Mouse (Mus musculus) left cerebral cortex, adult 2 months (tissue): Measurements from ENCODE around the gene Brpf1. TPM values are rescaled to one million over a fixed set of nuclear protein-coding genes. Genes with fewer than 3 reads are reported as not detected.

Source experiments
- DNase-seq, 2 experiments: peaks; one replicate each; pipeline ENCODE4 v3.0.0; 2021 to 2022; ENCODE audit warnings: low spot score in 2 of 2, mixed read lengths in 1 of 2; ENCODE audit errors: extremely low spot score in 1 of 2
- H3K27ac ChIP-seq: fragments of 200-600 bp; 2 replicates; pipeline ENCODE4 v1.8.1; 2022
- H3K4me3 ChIP-seq: fragments of 200-600 bp; 2 replicates; pipeline ENCODE4 v1.8.1; 2022
- CTCF ChIP-seq: fragments of 200-600 bp; IDR thresholded peaks from 2 replicates; pipeline ENCODE4 v1.8.1; 2022; ENCODE audit warnings: antibody characterized with exemption, mild to moderate bottlenecking, moderate library complexity
- intact Hi-C: fragments of 180-260 bp; cut with DNase I; formaldehyde crosslinking; loops from one replicate; pipeline ENCODE4 v1.15.1; 2025
- long read RNA-seq, 2 experiments: library from polyadenylated mRNA; stranded (forward); transcript quantifications; one replicate each; pipeline ENCODE4 v2.0.0; 2021; ENCODE audit warnings: borderline mapping rate in 2 of 2
- total RNA-seq, 2 experiments: library from RNA; stranded (reverse); gene quantifications; 2 replicates each; pipeline ENCODE4 v1.2.3; 2021

Gene Brpf1
- 10 to 100 TPM; 31.0 to 32.9 TPM for total RNA-seq
- long read RNA-seq, experiment 1, full-length matches to known transcripts = 9 of 25 reads
- long read RNA-seq, experiment 1, partial matches to known transcripts = 3 of 25 reads
- long read RNA-seq, experiment 1, other reads (novel, unspliced or antisense) = 13 of 25 reads
- long read RNA-seq, experiment 2, full-length matches to known transcripts = 17 of 37 reads
- long read RNA-seq, experiment 2, partial matches to known transcripts = 10 of 37 reads
- long read RNA-seq, experiment 2, other reads (novel, unspliced or antisense) = 10 of 37 reads

DNA sequence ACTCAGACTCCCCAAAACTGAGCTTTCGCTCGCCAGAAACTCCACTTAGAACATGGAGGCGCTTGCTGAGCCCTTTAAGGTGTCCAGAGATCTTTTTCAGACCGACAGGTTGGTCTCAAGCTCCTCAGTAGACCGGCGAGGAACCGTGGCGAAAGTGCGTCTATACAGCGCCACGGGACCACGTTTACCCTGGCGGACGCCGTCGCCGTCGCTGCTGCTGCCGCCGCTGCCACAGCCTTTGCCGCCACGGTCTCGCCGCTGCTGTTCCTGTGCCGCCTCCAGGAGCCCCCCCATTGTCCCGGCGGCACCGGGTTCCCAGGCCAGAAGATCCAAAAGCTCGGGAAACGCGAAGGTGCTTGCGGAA, at the start of gene Brpf1:
TSS of gene Brpf1 (plus strand) at position 152 of the 364 bp plus-strand sequence.
- no peak; the same call in none of the 2 replicates for TF ChIP-seq CTCF
- H3K4me3 ChIP-seq = peak within 1 kb of the TSS; percentile 93
- DNase-seq = no peak
- intact Hi-C loops = loop anchor here (1.0 to 5.0 kb wide), 4 partner anchors 70 to 260 kb away; partner anchors contain the start of genes Creld1, Mtmr14, Setd5 and Thumpd3
- peak within 1 kb of the TSS; percentile 100 for H3K27ac ChIP-seq

DNA sequence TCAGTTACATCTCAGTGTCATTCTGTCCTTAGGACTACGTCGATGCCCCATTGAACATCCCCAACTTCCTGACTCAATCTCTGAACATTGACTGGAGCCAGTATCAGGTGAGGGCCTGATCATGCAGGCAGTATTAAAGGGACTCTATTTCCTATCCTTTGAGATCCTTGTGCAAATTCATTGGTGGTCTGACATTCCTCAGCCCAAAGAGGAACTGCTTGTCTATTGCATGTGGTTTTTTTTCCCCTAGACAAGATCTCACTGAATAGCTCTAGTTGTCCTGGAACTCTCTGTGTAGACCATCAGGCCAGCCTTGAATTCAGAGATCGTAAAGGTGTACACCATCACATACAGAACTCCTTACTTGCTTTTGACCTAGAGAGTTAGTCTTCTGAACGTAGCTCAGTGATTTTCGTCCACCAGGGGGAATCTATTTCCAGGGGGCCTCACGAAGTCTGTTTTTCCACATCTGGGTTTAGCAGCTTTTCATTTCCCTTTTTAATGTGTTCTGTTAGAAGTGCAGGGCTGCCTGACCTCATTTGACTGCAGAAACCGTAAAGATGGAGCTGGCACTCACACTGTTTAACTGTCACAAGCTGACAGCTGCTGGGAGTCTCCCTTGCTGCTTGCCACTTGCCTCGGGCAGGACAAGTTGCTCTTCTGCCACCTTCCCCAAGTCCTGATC, 45.6 kb upstream of the Brpf1 start:
- no peak for DNase-seq
- intact Hi-C loops = no loop called here
- Histone ChIP-seq H3K27ac (no peak overlapping the region), H3K4me3 (no peak overlapping the region)
- TF ChIP-seq CTCF = peak; percentile 7; the same call in 1 of the 2 replicates

DNA sequence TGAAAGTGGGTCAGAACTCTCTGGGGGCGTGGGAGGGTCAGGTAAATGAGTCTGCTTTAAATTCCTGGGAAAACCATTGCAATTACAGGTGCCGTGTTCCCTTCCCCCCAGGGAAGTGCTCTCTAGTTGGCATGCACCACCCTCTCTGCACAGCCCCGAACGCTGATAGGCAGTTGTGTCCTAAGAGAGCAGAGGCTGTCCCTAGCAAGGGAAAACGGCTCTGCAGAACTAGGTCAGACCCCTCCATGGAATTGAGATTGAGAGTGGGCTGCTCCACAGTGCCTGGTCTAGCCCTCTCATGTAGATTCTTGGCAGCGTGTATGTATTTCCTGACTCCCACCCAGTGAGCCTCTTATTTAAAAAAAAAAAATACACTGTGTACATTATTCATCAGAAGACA, 43.4 kb upstream of the Brpf1 start:
- DNase-seq = no peak
- no peak overlapping the region for H3K4me3 ChIP-seq
- TF ChIP-seq CTCF = no peak
- intact Hi-C loops = no loop called here
- no peak overlapping the region for H3K27ac ChIP-seq

DNA sequence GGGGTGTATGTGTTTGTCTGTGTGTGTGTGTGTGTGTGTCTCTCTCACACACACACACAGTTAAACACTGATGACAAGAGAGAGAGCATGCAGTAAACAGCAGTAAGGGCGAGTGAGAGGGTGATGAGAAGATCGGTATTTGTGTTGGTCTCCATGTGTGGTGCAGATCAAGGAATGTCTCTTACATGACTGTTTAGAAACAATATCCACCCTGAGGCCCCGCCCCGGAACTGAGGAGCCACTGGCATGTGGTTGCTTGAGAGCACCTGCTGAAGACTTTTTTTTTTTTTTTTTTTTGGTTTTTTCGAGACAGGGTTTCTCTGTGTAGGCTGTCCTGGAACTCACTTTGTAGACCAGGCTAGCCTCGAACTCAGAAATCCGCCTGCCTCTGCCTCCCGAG, 42.5 kb upstream of the Brpf1 start:
- TF ChIP-seq CTCF = no peak
- Histone ChIP-seq H3K27ac (no peak overlapping the region), H3K4me3 (no peak overlapping the region)
- intact Hi-C loops = no loop called here
- no peak for DNase-seq

DNA sequence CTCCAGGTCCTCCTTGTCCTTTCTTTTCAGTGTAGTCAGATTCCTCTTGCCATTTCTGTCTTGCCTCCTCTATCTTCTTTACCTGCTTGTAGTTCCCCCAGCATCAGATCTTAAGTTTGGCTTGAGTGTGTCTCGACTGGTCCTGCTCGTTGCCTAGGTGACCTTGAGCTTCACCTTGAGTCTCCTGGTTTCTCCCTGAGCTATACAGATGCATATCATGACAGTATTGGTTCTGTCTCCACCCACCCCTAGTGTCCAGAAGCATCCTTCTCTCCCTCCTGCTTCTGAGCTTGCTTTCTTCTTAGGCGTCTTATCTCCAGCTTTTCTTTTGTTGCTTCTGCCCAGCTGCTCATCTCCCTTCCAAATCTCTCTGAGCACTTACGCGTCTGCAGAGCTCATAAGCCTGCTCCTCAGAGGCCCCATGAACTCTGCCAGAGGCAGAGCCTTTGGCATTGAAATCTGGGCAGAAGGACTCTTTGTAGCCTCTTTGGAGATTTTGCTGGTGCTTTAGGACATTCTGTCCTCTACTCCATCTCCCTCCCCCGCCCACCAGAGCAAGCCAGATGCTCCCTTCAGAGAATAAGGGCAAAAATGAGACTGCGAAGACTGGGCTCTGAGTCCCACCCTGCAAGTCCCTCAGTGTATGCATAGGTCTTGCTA, 39.8 kb upstream of the Brpf1 start:
- no peak overlapping the region for H3K4me3 ChIP-seq
- TF ChIP-seq CTCF = no peak
- intact Hi-C loops = no loop called here
- no peak overlapping the region; the same call in 1 of the 2 replicates for H3K27ac ChIP-seq
- no peak for DNase-seq

DNA sequence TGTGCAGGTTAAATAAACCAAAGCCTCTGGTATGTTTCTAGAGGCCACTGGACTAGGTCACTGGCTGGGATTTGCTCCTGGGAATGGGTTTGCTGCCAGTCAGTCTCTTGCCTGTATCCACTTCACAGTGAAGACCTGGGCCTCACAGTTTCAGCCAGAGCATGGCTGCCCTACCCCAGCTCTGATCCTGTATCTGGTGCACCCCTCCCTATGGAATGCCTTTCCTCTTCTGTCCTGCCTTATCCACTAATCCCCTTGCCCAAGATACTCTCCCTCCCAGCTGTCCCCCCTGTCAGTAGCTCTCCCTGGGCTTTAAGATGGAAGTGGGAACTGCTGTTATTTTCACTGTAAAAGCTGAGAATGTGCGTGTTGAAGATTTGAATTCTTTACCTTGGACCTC, 38.9 kb upstream of the Brpf1 start:
- Histone ChIP-seq H3K27ac (no peak overlapping the region), H3K4me3 (no peak overlapping the region)
- TF ChIP-seq CTCF = no peak
- intact Hi-C loops = no loop called here
- no peak for DNase-seq

DNA sequence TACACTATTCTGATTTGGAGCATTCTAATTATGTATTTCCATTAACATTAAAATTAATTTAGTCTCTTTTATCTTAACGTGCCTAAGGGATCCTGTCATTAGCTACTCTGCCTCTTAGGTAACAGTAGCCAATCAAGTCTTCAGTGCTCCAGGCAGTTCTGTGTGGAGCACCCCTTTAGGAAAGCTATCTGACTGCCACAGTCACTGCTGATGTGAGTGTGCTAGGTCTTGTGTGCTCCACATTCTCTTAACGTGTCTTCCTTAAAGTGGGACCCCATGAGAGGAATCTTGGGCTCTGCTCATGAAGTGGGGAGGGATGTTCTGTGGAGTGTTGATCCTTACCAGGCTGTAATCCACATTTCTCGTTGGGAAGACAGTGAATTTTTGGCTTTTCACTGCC, 34.6 kb upstream of the Brpf1 start:
- H3K27ac ChIP-seq = no peak overlapping the region
- intact Hi-C loops = no loop called here
- no peak overlapping the region for H3K4me3 ChIP-seq
- no peak for TF ChIP-seq CTCF
- no peak for DNase-seq

DNA sequence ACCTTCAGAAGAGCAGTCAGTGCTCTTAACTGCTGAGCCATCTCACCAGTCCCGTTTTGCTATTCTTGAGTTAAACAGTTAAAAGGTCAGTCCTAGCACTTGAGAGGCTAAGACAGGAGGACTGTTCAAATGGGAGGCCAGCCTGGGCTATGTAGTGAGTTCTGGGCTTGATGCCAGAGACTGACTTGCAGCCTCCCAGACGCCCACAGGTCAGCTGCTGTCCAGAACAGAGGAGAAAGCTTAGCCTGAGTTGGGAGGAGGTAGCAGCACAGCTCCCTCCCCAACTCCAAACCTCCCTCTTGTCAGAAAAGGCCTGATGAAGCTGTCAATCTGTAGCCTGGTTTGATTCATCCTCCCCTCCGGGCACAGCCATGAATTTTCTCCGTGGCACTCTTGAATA, 30.1 kb upstream of the Brpf1 start:
- Histone ChIP-seq H3K27ac (no peak overlapping the region), H3K4me3 (no peak overlapping the region)
- peak in 1 of 2 experiments; percentile 51 for DNase-seq
- TF ChIP-seq CTCF = no peak
- intact Hi-C loops = no loop called here

DNA sequence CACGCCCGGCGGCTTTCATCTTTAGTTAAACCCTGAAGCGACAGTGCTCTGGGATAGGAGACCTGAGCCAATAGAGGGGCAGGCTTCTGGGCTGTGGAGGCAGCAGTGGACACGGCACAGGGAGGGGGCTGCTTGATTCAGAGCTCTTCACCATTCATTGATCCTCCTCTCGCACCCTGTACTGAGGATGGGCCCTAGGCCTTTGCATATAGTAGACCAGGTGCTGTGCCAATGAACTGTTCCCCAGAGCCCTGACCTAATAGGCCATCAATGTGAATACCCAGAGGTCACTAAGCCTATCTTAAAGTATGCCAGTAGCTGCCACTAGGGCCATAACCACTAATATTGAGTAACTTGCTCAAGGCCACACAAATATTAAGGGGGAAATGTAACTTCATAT, 25.3 kb upstream of the Brpf1 start:
- TF ChIP-seq CTCF = no peak; the same call in 1 of the 2 replicates
- peak overlapping the region; percentile 53 for H3K4me3 ChIP-seq

DNA sequence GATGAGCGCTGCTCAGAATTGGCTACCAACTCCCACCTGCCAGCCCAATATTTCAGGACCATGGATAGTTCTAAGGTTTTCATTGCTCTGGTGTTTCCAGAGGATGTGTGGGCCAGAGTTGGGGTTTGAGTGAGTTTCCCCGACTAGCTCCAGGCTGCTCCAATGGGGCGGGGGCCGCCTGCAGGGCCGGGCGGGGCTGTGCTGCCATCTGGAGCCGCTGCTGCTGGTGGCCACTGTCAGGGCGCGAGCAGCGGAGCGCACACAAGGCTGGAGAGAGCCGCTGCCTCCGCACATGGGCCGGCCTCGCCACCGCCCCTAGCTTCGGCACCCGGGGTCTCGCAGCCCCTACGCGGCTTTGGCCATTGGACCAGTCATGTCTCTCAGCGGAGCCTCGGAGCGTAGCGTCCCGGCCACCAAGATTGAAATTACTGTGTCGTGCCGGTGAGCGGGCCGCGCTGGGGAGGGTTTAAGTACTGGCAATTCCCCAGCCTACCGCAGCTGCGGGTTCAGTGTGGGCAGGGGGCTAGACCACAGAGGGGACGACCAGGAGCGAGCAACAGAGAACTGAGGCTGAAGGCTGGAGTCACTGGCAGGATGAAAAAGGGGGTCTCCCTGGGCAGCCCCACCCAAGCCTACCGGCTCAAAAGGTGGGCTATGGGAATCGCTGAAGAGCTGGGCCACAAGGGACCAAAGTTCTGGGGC, 24.7 kb upstream of the Brpf1 start, which contains the start of gene Cpne9:
TSS of gene Cpne9 (plus strand) at position 207 of the 702 bp plus-strand sequence.
- peak within 1 kb of the TSS; percentile 82 for H3K27ac ChIP-seq
- DNase-seq = peak; percentile 45 to 54
- intact Hi-C loops = no loop called here
- peak within 1 kb of the TSS; percentile 53 for H3K4me3 ChIP-seq
- TF ChIP-seq CTCF = no peak; the same call in 1 of the 2 replicates

More for the DNA sequence above, 25.3 kb upstream of the Brpf1 start:
- H3K27ac ChIP-seq = peak overlapping the region; percentile 82; the same call in 1 of the 2 replicates
- DNase-seq = no peak
- intact Hi-C loops = no loop called here

DNA sequence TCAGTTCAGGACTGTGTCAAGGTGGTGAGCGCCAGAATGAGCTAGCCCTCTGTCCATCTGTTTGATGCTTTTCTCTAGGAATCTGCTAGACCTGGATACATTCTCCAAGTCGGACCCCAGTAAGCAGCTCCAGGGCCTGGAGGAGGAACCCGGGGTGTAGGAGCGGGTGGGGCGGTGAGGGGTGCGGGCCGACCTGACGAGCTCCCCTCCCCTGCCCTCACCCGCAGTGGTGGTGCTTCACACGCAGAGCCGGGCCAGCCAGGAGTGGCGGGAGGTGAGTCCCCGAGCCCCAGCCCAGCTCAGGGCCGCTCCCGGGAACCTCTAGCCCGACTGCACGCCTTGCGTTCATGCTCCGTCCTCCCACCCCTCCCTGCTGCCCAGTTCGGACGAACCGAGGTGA, 24.0 kb upstream of the Brpf1 start:
- Histone ChIP-seq H3K4me3 (peak overlapping the region; percentile 53), H3K27ac (peak overlapping the region; percentile 82)
- TF ChIP-seq CTCF = no peak
- intact Hi-C loops = no loop called here
- DNase-seq = peak in 1 of 2 experiments; percentile 26
